Mouse (Mus musculus) embryo, embryonic 9.5 days (tissue): Measurements from ENCODE around the gene Sorbs1.

Experiments used
- DNase-seq: peaks from one replicate; pipeline ENCODE4 v3.0.0-alpha.2; 2017; ENCODE audit errors: extremely low spot score

Gene Sorbs1

DNA sequence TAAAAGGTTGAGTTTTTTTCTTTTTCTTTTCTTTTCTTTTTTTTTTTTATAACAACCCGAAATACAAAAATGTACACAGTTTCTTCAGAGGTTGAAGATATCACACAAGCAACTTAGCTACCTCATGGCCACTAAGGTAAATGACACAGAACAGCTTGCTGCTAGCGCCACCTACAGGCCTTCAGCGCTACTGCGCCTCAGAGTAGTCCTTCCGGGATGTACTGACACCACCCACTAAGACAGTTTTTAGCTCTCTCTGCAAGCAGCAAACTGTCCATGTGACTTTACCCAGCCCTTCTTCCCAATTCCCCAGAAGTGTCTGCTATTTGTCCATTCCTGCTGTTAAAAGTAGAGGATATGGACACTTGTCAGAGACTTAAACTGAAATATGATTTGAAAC lies 167.9 kb downstream of the Sorbs1 start:
- peak; percentile 63 for DNase-seq

DNA sequence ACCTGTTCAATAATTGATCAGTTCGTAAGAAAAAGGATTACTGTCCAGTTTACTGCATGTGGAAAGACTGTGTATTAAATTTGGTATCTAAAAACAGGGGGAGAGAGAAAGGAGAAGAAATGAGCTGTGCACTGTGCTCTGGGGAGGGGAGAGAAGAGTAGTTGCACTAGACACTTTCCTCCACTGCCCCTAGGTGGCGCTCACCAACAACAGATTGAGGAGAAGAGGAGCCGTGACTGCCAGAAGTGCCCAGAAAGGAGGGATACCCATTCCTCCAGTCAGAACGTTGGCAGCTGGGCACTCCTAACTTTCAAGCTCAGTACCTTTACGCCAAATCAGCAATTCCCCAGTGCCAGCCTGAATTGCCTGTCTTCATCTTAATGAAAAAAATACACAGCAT lies 170.6 kb downstream of the Sorbs1 start:
- DNase-seq, result peak; percentile 80

DNA sequence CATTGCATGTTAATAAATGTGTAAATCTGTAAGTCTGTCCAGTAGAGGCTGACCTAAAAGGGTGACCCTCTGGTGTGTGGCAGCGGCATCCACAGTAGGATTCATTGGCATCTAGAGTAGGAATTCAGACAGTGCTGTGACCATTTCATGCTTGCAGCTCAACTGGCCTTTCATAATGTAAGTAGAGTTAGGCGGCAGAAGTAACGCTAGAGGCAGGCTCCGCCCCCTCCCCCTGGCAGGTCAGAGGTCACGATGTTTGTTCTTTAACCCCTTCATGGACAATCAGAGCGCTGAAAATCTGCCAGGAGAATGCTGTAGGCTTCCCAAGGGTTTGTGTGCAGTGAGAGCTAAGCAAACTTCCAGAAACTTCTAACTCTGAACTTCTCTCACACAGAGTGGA lies 172.4 kb downstream of the Sorbs1 start:
- peak; percentile 63 for DNase-seq

DNA sequence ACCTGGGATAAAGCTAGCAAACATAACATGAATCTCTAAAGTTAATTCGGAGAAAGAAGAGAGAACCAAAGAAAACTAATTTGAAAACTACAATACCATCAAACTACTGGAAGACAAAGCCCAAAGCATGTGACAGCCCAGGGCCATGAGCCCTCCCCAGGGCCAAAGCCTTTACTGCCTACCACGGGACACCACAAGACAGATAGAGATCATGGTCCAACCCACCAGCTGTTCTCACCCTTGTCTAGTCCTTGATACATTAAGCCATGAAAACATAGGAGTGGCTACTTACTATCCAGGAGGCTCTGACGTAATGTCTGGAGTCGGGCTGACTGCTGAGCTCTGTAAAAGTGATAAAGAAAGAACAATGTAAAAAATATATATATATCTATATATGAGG lies 176.9 kb downstream of the Sorbs1 start:
- DNase-seq, result no peak

DNA sequence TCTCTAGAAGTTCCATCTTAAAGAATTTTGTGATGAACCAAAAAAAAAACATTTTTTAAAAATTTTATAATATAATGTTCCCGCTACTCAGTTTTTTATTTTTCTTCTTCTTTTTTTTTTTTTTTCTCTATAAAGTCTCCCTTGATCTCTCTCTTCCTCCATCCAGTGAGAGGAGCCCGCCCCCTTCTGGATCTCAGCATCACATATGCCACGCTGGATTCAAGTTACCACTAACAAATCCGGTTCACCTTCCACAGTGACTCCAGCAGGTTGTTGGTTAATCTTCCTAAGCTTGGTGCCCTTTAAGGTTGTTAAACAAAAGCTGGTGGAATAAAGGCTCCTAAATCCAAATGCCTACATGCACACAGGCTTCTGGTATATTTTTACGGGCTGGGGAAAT lies 179.7 kb downstream of the Sorbs1 start:
- no peak for DNase-seq

DNA sequence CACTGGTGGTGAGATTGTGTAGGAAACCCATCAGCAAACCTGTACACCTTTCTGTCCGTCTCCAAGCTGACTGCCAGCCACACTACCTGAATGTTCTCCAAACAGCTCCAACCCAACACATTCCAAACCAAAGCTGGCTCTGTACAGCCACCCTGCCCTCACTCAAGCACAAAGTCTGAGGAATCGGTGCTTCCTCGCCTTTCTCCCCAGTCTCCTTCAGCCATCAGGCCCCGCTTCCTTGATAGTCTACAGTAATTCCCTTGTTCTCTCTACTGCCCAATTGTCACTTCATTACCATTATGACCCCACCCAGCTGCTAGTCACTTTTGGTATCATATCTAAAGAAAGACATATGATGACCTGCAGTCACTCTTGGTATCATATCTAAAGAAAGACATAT lies 180.5 kb downstream of the Sorbs1 start:
- DNase-seq, result no peak

DNA sequence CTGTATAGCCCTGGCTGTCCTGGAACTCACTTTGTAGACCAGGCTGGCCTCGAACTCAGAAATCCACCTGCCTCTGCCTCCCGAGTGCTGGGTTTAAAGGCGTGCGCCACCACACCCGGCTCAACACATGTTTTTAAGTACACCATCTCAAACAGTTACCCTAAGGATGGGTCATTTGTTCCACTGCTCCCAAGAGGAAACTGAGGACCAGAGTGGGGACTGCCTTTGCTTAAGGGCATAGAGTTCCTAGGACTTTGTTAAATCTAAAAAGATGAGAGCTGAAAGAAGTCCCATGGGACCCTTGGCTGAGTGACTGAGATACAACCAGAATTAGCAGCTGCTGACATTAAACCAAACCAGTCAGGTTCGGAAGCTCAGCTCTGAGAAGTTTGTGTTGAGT lies 181.3 kb downstream of the Sorbs1 start:
- DNase-seq, result no peak

DNA sequence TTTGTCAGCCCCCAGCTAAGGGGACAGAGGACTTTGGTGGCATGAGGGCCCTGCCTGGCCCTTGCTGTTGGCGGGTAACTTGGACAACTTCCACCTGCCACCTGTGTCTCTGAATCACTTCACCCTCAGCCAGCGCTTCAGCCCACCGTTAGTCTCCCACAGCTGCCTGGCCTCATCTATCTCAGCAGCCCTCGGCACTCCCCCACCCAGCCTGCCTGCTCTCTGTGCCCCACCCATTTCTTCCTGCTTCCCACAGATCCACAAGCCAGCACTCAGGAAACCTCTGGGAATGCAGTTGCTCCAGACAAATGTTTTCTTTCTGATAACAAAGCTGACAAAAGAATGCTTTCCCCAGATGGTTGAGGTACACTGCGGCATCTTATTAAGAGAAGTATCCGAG lies 181.7 kb downstream of the Sorbs1 start:
- no peak for DNase-seq

DNA sequence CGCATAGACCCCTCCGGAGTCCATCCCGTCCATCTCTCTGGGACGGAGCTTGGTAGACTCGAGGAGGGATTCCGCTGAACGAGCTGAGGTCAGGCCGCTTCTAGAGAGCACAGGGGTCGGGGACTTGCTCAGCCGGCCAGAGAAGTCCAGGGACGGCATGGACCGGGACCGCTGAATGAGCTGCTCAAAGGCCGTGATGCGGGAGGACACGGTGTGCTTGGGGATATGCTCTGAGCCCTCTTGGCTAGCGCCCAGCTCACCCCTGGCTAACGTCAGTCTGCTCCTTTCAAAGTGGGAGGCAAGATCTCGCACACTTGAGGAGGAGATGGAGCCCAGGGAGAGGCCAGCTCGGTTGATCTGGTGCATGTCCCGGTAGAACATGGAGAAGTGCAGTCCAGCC lies 187.5 kb downstream of the Sorbs1 start:
- DNase-seq, result no peak

DNA sequence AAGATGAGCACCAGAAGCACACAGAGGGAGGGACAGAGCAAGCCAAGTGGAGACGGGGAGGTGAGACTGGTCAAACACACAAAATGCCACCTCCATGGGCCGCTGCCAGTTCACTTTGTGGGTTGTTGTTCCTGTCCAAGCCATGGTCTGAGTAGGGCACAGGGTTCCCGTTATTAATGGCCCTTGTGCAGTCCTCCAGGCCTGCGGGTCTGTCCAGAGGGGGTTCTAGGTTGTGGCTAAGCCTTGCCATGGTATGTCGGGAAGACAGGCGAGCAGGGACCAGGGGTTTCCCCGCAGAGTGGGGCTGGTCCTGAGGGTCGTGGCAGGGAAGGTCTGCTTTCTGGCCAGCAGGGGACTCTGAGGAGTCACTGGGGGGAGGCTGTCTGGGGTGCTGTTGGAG lies 188.2 kb downstream of the Sorbs1 start:
- no peak for DNase-seq

DNA sequence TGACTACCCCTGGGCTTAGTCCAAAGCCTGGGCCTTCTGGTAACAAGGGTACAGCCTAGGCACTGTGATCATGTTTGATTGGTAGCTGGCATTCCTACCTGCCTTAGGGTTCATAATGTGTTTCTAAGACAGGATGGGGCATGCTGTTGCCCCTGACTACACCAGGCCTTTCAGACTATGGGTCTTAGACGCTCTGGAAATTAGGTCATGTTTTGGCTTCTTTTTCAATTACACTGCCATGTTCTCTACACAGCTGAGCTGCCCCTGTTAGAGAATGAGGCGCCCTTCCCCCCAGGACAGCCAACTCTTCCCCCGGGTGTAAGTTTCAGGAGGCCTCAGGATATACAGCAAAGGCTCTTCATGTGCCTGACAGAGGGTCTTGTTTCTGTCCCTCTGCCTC lies 191.4 kb downstream of the Sorbs1 start:
- DNase-seq, result no peak

DNA sequence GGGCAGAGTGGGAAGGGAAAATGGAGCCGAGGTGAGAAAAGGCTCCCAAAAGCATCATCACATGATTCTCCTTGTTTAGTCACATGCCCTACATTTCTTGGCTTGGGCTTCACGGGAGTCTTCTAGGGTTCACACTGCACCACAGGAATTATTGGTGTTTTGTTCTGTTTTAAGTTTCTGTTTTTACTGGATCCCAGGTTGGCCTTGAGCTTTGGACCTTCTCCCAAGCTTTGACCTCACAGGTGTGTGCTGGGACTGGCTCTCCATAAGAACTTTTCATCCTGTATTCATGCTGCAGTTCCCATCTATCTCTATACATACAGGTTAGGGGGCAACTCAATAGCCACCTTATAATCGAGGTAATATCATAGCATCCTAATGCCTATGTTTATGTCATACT lies 194.4 kb downstream of the Sorbs1 start:
- DNase-seq, result no peak

DNA sequence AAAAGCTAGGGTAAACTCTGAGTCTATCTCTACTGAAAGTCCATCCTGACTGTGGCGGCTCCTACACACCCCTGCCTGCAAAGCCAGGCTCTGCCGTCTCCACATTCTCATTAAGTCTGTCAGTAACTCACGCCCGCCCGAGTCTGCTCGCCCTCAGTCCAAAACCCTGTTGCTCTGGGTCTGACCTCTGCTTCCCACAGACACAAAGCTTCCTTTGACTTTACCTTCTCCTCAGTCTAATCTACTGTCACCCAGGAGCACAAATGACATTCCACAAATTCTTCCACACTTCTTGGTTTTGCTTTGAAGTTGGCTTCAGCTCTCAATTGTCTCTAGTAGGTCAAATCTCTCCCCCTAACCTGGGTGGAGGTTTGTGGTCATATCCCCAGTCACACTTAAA lies 195.1 kb downstream of the Sorbs1 start:
- peak; percentile 45 for DNase-seq

DNA sequence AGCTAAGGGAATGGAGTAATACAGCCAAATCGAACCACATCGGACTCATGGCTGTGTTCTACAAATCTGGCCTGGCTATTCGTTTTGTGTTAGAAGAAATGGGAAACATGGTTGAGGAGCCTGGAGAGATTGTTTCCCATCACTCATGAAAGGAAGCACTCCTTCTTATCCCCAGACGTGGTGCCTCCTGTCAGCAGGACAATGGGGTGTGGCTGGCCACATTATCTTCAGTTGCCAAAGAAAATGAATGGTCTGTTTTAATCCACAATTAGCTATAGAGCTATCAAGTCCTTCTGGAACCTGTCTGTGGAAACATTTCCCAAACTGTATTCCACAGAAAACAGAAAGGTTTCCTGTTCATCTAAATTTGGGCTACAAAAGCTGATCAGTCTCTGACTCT lies 196.6 kb downstream of the Sorbs1 start:
- no peak for DNase-seq

DNA sequence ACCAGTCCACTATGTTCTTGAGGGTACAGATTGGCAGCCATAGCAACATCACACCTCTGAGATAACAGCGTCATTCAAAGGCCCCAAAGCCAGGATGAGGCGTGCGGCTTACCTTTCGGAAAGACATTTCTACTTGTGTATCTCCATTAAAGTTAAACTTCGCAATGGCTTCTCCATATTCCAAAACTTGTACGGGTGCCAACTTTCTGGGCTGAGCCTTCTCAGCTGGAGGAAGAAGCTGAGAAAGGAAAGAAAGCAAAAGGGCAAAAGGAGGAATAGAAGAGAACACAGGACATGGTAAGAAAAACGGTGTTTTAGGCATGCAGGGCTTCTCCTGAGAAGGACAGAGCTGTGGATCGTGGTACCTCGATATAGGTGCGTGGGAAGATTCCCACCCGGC lies 199.3 kb downstream of the Sorbs1 start:
- DNase-seq, result no peak

DNA sequence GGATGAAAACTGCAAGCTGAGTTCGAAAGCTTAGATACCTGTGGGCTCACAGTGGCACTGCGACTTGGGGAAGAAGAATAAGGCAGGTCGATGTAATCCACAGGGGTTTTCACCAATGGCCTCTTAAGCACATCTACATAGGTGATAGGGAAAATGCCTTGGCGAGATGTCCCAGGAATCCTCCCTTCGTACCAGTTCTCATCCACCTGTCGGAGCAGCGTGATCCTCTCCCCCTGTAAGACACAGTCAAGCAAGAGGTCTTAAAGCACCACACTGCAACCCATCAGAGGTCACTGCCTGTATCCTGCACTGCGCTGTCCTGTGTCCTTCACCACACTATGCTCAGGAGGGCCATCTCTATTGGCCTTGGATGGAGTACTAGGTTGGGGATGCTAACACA lies 201.9 kb downstream of the Sorbs1 start:
- no peak for DNase-seq

DNA sequence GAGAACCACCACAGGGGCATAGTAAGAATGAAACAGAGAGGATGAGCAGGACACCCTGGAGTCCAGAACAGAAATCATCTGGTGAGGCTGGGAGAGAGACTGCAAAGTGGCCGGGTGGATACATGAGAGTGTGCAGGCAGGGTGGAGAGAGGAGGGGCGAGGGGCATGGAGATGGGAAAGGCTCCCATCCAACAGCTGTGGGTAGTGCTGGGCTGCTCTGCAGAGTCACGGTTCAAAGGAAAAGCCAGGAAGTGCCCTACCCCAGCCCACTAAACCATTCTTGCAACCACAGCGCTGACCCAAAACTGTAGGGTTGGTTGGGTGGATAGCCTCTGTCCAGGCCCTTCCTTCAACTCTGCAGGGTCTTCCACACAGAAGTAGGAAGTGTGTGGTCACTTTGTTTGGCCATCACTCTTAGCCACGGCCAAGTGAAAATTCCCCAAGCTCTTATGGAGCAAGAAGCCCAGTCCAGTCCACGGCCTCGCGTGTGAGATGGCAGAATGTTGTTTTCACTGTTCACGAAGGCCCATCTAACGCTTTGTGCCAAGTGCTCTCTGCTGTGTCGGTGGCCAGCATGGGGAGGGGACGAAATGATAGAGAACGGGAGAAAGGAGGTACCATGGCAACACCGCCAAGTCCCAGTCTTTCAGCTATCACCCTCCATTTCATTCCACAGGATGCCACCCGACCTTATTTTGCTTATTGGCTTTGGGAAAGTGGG lies 203.0 kb downstream of the Sorbs1 start:
- no peak for DNase-seq

DNA sequence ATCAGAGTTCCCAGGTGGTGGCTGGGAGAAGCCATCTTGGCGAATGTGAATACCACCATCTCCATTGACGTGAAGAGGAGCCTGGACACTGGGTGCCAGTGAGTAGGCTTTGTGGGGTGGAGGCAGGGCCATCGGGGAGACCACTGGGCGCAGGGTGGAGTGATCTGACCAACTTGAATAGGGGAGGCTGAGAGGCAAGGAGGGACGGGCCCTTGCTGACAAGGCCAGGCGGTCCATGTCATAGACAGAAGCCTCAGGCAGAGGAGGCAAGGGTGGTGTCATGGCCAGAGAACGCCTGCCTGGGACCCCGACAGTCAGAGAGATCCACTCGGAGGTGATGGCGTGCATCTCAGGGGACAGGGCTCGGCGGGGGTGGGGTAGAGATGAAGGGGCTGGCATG lies 203.7 kb downstream of the Sorbs1 start:
- no peak for DNase-seq

DNA sequence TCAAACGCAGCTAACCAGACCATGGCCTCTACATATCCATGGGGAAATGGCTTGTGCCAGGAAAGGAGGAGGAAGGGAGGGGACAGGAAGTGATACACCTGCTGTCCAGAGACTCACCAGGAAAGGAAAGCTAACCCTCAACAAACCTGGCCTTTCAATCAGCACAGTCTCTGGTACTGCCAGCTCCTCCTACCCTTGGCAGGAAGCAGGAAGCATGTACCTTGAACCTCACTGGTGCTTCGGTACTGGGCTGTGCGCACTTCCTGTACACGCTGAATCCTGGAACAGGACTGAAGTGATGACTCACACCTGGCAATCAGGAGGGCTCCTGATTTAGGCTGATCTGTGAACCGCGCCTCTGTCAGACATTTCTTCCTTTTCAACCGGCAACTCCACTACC lies 206.0 kb downstream of the Sorbs1 start:
- no peak for DNase-seq

DNA sequence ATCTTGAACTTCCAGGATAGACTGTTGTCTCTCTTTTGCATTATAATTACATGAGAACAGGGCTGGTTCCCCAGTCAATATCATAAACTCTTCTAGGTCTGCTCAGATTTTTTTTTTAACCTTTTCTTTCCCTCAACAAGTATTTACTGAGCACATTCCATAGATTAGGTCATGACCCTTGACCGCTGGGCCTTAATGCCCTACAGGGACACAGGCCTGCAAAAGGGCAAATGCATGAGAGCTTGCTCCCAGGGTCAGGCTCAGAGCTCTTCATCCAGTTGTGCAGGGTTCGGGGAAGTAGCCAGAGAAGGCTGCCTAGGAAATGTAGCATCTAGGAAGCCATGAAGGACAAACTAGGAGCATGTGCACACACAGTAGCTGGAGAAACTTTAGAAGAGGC lies 206.9 kb downstream of the Sorbs1 start:
- peak; percentile 18 for DNase-seq

DNA sequence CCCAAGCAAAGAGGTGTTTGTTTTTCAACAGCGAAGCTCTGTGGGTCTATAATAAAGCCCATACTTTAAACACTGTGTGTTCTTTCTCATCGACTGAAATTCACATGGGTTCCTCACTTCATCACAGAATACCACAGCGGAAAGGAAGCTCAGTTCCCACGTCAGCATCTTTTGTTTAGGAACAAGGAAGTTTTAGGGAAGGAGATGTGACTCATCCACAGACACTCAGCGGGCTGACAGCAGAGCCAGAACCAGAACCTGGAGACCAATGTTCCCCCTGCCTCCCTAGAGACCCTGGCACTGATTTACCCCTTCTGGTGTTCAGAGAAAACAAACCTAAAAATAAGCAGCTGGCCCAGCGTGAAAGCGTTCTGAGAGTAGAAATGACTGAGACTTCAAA lies 208.1 kb downstream of the Sorbs1 start:
- DNase-seq, result no peak

DNA sequence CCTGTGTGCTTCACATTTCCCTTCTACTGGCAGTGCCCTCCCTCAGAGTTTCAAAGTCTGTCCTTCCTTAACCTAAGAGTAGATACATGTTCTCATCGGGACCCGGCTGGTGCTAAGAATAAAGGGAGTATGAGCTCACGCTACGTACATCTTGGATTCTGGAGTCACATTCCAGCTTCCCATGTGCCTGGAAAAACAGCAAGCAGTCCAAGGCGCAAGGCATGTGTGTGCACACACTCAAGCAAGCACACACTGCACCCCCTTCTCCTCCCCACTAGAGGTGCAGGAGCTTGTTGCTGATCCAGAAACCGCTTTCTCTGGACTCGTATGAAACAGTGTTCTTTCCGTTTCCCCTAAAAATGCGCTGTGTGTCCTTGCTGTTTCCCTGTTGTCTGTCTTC lies 210.7 kb downstream of the Sorbs1 start:
- DNase-seq, result no peak

DNA sequence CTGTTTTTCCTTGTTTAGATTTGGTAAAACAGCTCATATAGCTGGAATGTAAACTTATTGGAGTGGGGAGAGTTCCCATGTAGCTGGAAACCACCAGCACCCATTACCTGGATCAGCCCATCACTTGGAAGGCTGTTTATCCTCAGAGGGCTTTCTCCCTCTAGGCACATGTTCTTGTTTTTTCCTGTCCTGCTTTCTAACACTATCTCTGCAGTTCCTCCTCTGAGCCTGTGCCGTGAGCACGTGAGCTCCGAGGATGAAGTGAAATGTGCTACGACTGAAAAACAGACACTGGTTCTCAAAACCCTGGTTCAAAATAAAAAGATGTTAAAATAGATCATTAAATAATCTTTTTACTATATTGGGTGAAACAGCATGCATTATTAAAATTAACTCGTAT lies 211.1 kb downstream of the Sorbs1 start:
- no peak for DNase-seq

DNA sequence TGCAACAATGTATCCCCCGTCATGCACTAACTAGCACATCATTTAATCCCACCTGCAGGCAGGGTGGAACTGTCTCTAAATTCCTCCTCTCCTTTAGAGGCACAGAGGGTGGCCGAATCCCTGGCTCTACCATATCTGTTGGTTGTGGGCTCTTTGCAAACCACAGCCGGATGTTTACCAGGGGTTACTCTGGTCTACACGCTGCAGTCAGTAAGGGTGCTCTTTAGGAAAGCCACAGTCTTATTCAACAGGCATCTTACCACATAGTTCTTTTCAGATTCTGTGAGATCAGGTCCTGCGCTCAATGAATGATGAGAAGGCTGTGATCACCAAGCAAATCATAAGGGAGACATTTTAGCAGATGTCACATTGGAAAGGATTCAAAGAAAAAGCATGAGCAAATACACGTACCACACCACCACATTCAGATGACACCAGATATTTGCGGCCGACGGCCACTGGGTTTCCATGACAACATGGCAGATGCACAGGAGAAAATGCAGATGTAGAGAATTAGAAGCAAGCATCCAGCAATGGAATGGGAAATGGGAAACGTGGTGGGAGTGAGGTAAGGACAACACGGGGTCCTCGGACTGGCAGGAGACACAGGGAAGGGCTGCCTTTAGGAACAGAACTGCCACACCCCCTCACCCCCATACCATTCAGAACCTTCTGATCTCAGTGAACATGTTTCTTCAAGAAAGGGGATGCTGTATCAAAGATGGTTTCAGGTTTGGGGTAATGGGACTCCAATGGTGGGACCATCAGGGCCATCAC lies 213.4 kb downstream of the Sorbs1 start:
- DNase-seq, result no peak
